ENCODE assay signal across 8 mouse cellular contexts in the genomic region with DNA sequence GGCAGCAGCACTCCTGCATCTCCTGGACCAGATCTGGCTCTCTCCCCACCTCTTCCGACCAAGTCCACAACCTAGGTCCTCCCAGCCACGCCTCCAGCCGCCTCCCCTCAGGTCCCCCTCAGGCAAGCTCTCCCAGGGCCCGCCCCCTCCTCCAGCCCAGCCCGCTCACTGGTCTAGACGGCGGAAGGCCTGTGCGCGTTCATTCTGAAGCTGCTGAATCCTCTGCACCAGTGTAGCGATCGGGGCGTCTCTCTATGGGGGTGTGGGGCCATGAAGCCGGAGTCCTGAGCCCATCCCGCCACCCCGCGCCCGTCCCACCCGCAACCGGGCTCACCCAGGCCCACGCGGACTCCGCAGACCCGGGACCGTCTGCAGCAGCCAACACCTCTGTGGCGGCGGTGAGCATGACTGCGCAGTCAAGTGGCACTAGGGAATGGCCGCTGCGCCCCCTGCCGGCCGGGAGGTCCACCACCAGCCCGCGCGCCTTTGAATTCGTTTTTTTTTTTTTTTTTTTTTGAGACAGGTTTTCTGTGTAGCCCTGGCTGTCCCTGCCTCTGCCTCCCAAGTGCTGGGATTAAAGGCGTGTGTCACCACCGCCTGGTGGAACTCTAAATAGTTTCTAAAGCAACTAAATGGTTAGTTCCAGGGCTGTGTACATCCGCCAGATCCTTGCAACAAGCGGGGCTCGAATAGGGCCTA. TPM values are rescaled to one million over a fixed set of nuclear protein-coding genes. Genes with fewer than 3 reads are reported as not detected.
DNase-seq lines count a peak whose midpoint lies in the region; ATAC-seq and TF ChIP-seq lines count a peak whose summit lies in the region.

A gene (minus strand): TSS at position 425 of the 699 bp plus-strand sequence.

- peaks cover 21 to 46% of the 10 kb centered on the region in 2 experiments for H3K36me3 ChIP-seq in CH12.LX (replicated peaks in 1 of 2; ENCODE audit: control insufficient read depth in 1 of 2, insufficient read depth in 1 of 2, low read length in 1 of 2)
- H3K36me3 ChIP-seq in forebrain, embryonic 12.5 days (replicated peaks) = peaks cover 32% of the 10 kb centered on the region
- H3K36me3 ChIP-seq in heart, postnatal 0 days (replicated peaks; ENCODE audit: control insufficient read depth, insufficient read depth, low read length) = peaks cover 17% of the 10 kb centered on the region
- peaks cover 15% of the 10 kb centered on the region for H3K36me3 ChIP-seq in liver, postnatal 0 days (replicated peaks; ENCODE audit: insufficient read depth, low read length)
- peaks cover 7% of the 10 kb centered on the region; the same call in 1 of the 2 replicates for H3K36me3 ChIP-seq in neural tube, embryonic 14.5 days (ENCODE audit: control insufficient read depth, insufficient read depth, low read length)

- H3K4me2 ChIP-seq in CH12.LX (ENCODE audit: insufficient read depth, low read depth, poor library complexity, severe bottlenecking) = peak within 1 kb of the TSS; percentile 89
- peak within 1 kb of the TSS; percentile 88 for H3K4me2 ChIP-seq in forebrain, embryonic 12.5 days
- H3K4me2 ChIP-seq in heart, postnatal 0 days (ENCODE audit: low read depth, low read length) = peak within 1 kb of the TSS; percentile 76
- peak within 1 kb of the TSS; percentile 81 for H3K4me2 ChIP-seq in liver, postnatal 0 days (ENCODE audit: low read depth, low read length)
- peak within 1 kb of the TSS; percentile 84 for H3K4me2 ChIP-seq in neural tube, embryonic 14.5 days (ENCODE audit: low read depth, low read length)

- TF ChIP-seq EP300 in CH12.LX (IDR thresholded peaks at IDR 0.05; ENCODE audit: low read length) = no peak
- peak; percentile 43; the same call in 1 of the 2 replicates for TF ChIP-seq EP300 in heart, postnatal 0 days (IDR thresholded peaks at IDR 0.05; ENCODE audit: low read depth)
- TF ChIP-seq EP300 in liver, postnatal 0 days (IDR thresholded peaks at IDR 0.05; ENCODE audit: low read depth) = no peak

- TF ChIP-seq CTCF in CH12.LX (conservative IDR thresholded peaks at IDR 0.05 in 1 of 2, IDR thresholded peaks at IDR 0.05 in 1 of 2; ENCODE audit: low read depth in 2 of 2, low read length in 2 of 2) = peak in 1 of 2 experiments; percentile 78; a peak in 2 of 4 replicates
- TF ChIP-seq CTCF in heart, postnatal 0 days (IDR thresholded peaks at IDR 0.05; ENCODE audit: low read depth) = peak; percentile 83
- TF ChIP-seq CTCF in liver, postnatal 0 days (IDR thresholded peaks at IDR 0.05; ENCODE audit: low read depth) = peak; percentile 96

- DNase-seq in CH12.LX (ENCODE audit: extremely low read depth) = peak; percentile 96
- peak; percentile 88 for DNase-seq in c-Kit-positive CD71-positive TER-119-negative erythroid progenitor cells, embryonic 14.5 days (ENCODE audit: low read depth)
- peak; percentile 88 for DNase-seq in heart, postnatal 0 days (ENCODE audit: low spot score)
- DNase-seq in large intestine, adult 2 months (ENCODE audit: low read depth, low spot score) = peak; percentile 68
- DNase-seq in liver, postnatal 0 days = peak; percentile 95
- DNase-seq in testis, postnatal 10 days (ENCODE audit: low spot score) = peak; percentile 97

- peak within 1 kb of the TSS; percentile 70 for H3K27ac ChIP-seq in CH12.LX (ENCODE audit: insufficient read depth, low read depth)
- H3K27ac ChIP-seq in forebrain, embryonic 12.5 days = peak within 1 kb of the TSS; percentile 91
- peak within 1 kb of the TSS; percentile 89 for H3K27ac ChIP-seq in heart, postnatal 0 days (ENCODE audit: low read depth)
- peak within 1 kb of the TSS; percentile 89 for H3K27ac ChIP-seq in liver, postnatal 0 days (ENCODE audit: low read depth)
- H3K27ac ChIP-seq in neural tube, embryonic 14.5 days (ENCODE audit: low read depth, low read length) = peak within 1 kb of the TSS; percentile 85

- TF ChIP-seq RAD21 in CH12.LX (IDR thresholded peaks at IDR 0.05; ENCODE audit: low read depth, low read length) = no peak; the same call in 1 of the 2 replicates

- H3K79me2 ChIP-seq in CH12.LX (replicated peaks; ENCODE audit: control insufficient read depth, extremely low read depth, insufficient read depth, poor library complexity, severe bottlenecking) = peaks cover 28% of the 10 kb centered on the region

- peak; percentile 69 for TF ChIP-seq POLR2A in CH12.LX (IDR thresholded peaks at IDR 0.05; ENCODE audit: low read depth, low read length)

- dilution Hi-C loops in CH12.LX (cut with MboI; ENCODE audit: extremely low pct_ligation_motif_present, extremely low pct_unique_long_range_greater_than_20kb, low sequenced_read_pairs) = no loop called here

- peaks cover 18 to 44% of the 10 kb centered on the region in 2 experiments for H3K4me1 ChIP-seq in CH12.LX (ENCODE audit: control insufficient read depth in 1 of 2, insufficient read depth in 2 of 2)
- H3K4me1 ChIP-seq in forebrain, embryonic 12.5 days = peaks cover 52% of the 10 kb centered on the region
- peaks cover 34% of the 10 kb centered on the region for H3K4me1 ChIP-seq in heart, postnatal 0 days (ENCODE audit: control insufficient read depth, insufficient read depth)
- H3K4me1 ChIP-seq in liver, postnatal 0 days (ENCODE audit: insufficient read depth) = peaks cover 27% of the 10 kb centered on the region
- peaks cover 25% of the 10 kb centered on the region for H3K4me1 ChIP-seq in neural tube, embryonic 14.5 days (ENCODE audit: control insufficient read depth, insufficient read depth, low read length)

- H3K9me3 ChIP-seq in CH12.LX (replicated peaks; ENCODE audit: low read length) = no peaks in the 10 kb centered on the region
- no peaks in the 10 kb centered on the region for H3K9me3 ChIP-seq in forebrain, embryonic 12.5 days
- H3K9me3 ChIP-seq in heart, postnatal 0 days (replicated peaks; ENCODE audit: control insufficient read depth, low read length) = no peaks in the 10 kb centered on the region
- no peaks in the 10 kb centered on the region for H3K9me3 ChIP-seq in liver, postnatal 0 days (ENCODE audit: low read length)
- no peaks in the 10 kb centered on the region for H3K9me3 ChIP-seq in neural tube, embryonic 14.5 days (ENCODE audit: control insufficient read depth, low read length)

- H3K9ac ChIP-seq in CH12.LX (ENCODE audit: insufficient read depth, low read depth) = peak within 1 kb of the TSS; percentile 91
- H3K9ac ChIP-seq in forebrain, embryonic 12.5 days = peak within 1 kb of the TSS; percentile 80
- H3K9ac ChIP-seq in heart, postnatal 0 days (replicated peaks; ENCODE audit: low read depth, low read length) = peak within 1 kb of the TSS; percentile 81
- H3K9ac ChIP-seq in liver, postnatal 0 days (replicated peaks) = peak within 1 kb of the TSS; percentile 75
- H3K9ac ChIP-seq in neural tube, embryonic 14.5 days (replicated peaks; ENCODE audit: low read depth, low read length) = peak within 1 kb of the TSS; percentile 74

- H3K27me3 ChIP-seq in CH12.LX (replicated peaks) = no peaks in the 10 kb centered on the region
- peaks cover 37% of the 10 kb centered on the region for H3K27me3 ChIP-seq in forebrain, embryonic 12.5 days
- peaks cover 16% of the 10 kb centered on the region for H3K27me3 ChIP-seq in heart, postnatal 0 days (ENCODE audit: control insufficient read depth, insufficient read depth, low read length)
- peaks cover 15% of the 10 kb centered on the region for H3K27me3 ChIP-seq in liver, postnatal 0 days (ENCODE audit: insufficient read depth, low read length)
- H3K27me3 ChIP-seq in neural tube, embryonic 14.5 days (ENCODE audit: control insufficient read depth, insufficient read depth, low read length) = peaks cover 16% of the 10 kb centered on the region

- 2% methylated on average over 40 of the region's 40 CpGs for WGBS in forebrain, embryonic 12.5 days
- 3% methylated on average over 38 of the region's 40 CpGs for WGBS in heart, postnatal 0 days
- WGBS in large intestine, adult 2 months = 2% methylated on average over 40 of the region's 40 CpGs
- WGBS in liver, postnatal 0 days (ENCODE audit: insufficient replicate concordance) = 4% methylated on average over 39 of the region's 40 CpGs
- WGBS in neural tube, embryonic 14.5 days = 3% methylated on average over 40 of the region's 40 CpGs

- peak within 1 kb of the TSS; percentile 55 to 74 (median 61) for H3K4me3 ChIP-seq in CH12.LX (replicated peaks in 1 of 3; ENCODE audit: low read depth in 2 of 3, low read length in 2 of 3, poor library complexity in 1 of 3)
- H3K4me3 ChIP-seq in forebrain, embryonic 12.5 days (replicated peaks) = peak within 1 kb of the TSS; percentile 72
- peak within 1 kb of the TSS; percentile 87 for H3K4me3 ChIP-seq in heart, postnatal 0 days (ENCODE audit: low read depth, low read length)
- H3K4me3 ChIP-seq in liver, postnatal 0 days (ENCODE audit: low read depth, low read length) = peak within 1 kb of the TSS; percentile 73
- peak within 1 kb of the TSS; percentile 55 for H3K4me3 ChIP-seq in neural tube, embryonic 14.5 days (ENCODE audit: low read depth, low read length)

- in situ Hi-C loops in CH12.LX (cut with MboI; ENCODE audit: low pct_ligation_motif_present, low pct_unique_long_range_greater_than_20kb, low sequenced_read_pairs) = loop anchor here (10.0 kb wide), 1 partner anchor 92 kb away; no protein-coding TSS in a partner anchor

- peak; percentile 89 for ATAC-seq in forebrain, embryonic 12.5 days (ENCODE audit: low FRiP score)
- ATAC-seq in heart, postnatal 0 days (ENCODE audit: insufficient read depth, low read depth) = peak; percentile 84
- peak; percentile 77 for ATAC-seq in liver, postnatal 0 days
- ATAC-seq in neural tube, embryonic 14.5 days (ENCODE audit: low read depth) = peak; percentile 87

TF ChIP-seq in CH12.LX, 34 proteins besides CTCF, POLR2A, EP300 and RAD21 (continues in another document):
- TF ChIP-seq ZKSCAN1 (IDR thresholded peaks at IDR 0.05; ENCODE audit: borderline replicate concordance, low read depth, low read length) (no peak; the same call in 1 of the 2 replicates), CHD1 (IDR thresholded peaks at IDR 0.05; ENCODE audit: low read depth, low read length) (no peak; the same call in 1 of the 2 replicates), BHLHE40 (IDR thresholded peaks at IDR 0.05; ENCODE audit: low read depth, low read length) (0 out of 2 replicates have a peak, but pooled peaks have one; percentile 13), MYC (IDR thresholded peaks at IDR 0.05; ENCODE audit: low read depth, low read length) (0 out of 2 replicates have a peak, but pooled peaks have one; percentile 8), MEF2A (IDR thresholded peaks at IDR 0.05; ENCODE audit: borderline replicate concordance, low read depth, low read length) (no peak; the same call in 1 of the 2 replicates)

RNA-seq across cellular contexts. Expression of the gene that starts here (rescaled TPM):
- total RNA-seq in CH12.LX (2012; rRNA removed) (87.3 and 90.0 TPM in 2 replicates), CH12.LX (2014; rRNA removed) (43.3 and 47.8 TPM in 2 replicates)
- polyA plus RNA-seq in CH12.LX (2012; ENCODE audit: insufficient read length, low read depth) = 38.4 and 59.9 TPM in 2 replicates
- 126 and 127 TPM in 2 replicates for polyA plus RNA-seq in forebrain, embryonic 12.5 days (2016; fragmentation: Nextera tagmentation; extraction: Ambion mirVana)
- 121 and 145 TPM in 2 replicates for total RNA-seq in heart, postnatal 0 days (2014; rRNA removed; ENCODE audit: low replicate concordance)
- polyA plus RNA-seq in heart, postnatal 0 days (2015; fragmentation: Nextera tagmentation; extraction: Ambion mirVana) = 139 and 146 TPM in 2 replicates
- 137 and 159 TPM in 2 replicates for polyA plus RNA-seq in large intestine, adult 2 months (2012; rRNA removed)
- 49.3 and 52.3 TPM in 2 replicates for polyA plus RNA-seq in liver, postnatal 0 days (2015; fragmentation: Nextera tagmentation; extraction: Ambion mirVana)
- polyA plus RNA-seq in neural tube, embryonic 14.5 days (2014; fragmentation: Nextera tagmentation; extraction: Ambion mirVana) = 152 and 172 TPM in 2 replicates

Comparison
In these comparisons a context has a peak if more than half of its experiments do, and no peak if none do; other contexts are left out.
1. Peak in every context shown above with its lines: DNase-seq, ATAC-seq, H3K4me3 ChIP-seq and H3K27ac ChIP-seq.